Mouse (Mus musculus) left cerebral cortex, postnatal 25 days (tissue): ENCODE measurements around the gene Clec2d. TPM values are rescaled to one million over a fixed set of nuclear protein-coding genes. Genes with fewer than 3 reads are reported as not detected.
"Not testable (repeated sequence)": the region's sequence is repeated elsewhere in the genome, so short reads cannot be mapped to it uniquely, and the experiment has no call there.

ENCODE experiments used
- DNase-seq, 2 experiments: peaks; one replicate each; pipeline ENCODE4 v3.0.0; 2022; ENCODE audit warnings: low spot score in 2 of 2, mixed read lengths in 1 of 2
- intact Hi-C: fragments of 180-260 bp; cut with DNase I; formaldehyde crosslinking; loops from one replicate; pipeline ENCODE4 v1.15.1; 2025
- total RNA-seq, 2 experiments: library from RNA; stranded (reverse); gene quantifications; 2 replicates each; pipeline ENCODE4 v1.2.3; 2021

Gene Clec2d
- 1 to 10 TPM; 6.4 to 7.2 TPM for total RNA-seq

- intact Hi-C loops, result loop anchor here (2.0 kb wide), 1 partner anchor 50 kb away; no protein-coding TSS in a partner anchor
- peak; percentile 12 to 49 for DNase-seq
Observed at GRCm38 (mm10) chr6:129180403-129181169, at the start of gene Clec2d. Gene Clec2d, plus strand, starts transcription at chr6:129180615.

DNA sequence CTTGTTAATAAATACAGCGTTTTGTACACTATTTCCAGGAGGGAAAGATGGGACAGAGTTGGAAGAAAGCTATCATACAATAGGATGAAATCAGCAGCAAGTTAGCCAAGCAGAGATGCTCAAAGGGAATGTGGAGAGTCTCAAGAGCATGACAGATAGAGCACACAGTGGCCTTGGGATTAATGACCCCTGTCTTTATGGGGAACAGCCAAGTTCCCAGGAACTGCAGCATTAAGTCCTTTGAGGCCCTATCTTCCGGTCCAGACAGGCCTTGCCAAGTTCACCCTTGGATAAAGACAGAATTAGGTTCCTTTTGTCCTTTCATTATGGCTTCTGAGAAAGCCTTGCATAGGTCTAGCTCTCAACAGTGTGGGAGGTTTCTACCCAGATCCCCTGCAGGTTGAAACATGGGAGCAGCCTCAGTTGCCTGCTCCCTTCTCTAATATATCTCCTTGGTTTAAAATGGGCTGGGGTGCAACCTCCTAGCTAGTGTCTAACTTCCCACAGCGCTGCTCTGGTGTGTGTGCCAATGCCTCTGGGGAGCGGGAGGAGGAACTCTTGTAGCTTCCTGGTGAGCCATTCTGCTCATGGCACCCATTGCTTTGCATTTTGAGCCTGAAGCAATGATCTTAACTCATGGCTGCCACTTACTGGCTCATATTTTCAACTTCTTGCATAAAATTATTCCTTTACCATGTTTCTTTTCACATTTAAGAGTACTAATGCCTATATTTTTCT, 47.6 kb upstream of the Clec2d start:
- no peak for DNase-seq
- intact Hi-C loops, result no loop called here

DNA sequence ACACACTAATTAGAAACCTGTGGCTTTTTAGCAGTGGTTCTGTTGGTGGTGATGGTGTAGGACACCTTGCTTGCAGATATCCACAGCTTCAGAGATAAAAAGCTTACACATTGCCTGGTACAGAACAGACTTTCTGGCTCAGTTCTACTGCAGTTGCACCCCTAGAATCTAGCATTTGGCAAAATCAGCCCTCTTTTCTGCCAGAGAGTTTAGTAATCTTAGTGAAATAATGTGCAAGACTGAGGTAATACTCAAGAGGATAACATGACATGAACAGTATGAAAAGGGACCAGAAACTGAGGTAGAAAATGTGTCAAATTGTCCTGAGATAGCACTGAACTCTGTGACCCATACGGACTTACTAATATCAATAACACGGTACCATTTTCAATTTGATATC, 33.6 kb upstream of the Clec2d start:
- no peak for DNase-seq
- intact Hi-C loops, result no loop called here

- DNase-seq, result no peak
- intact Hi-C loops, result no loop called here
Observed at GRCm38 (mm10) chr6:129160103-129160502, 20.3 kb upstream of the Clec2d start.

GRCm38 (mm10) chr6:129161136-129161535, 19.3 kb upstream of the Clec2d start:
- intact Hi-C loops, result no loop called here
- no peak for DNase-seq

GRCm38 (mm10) chr6:129161951-129162350, 18.5 kb upstream of the Clec2d start:
- intact Hi-C loops, result no loop called here
- no peak for DNase-seq

DNA sequence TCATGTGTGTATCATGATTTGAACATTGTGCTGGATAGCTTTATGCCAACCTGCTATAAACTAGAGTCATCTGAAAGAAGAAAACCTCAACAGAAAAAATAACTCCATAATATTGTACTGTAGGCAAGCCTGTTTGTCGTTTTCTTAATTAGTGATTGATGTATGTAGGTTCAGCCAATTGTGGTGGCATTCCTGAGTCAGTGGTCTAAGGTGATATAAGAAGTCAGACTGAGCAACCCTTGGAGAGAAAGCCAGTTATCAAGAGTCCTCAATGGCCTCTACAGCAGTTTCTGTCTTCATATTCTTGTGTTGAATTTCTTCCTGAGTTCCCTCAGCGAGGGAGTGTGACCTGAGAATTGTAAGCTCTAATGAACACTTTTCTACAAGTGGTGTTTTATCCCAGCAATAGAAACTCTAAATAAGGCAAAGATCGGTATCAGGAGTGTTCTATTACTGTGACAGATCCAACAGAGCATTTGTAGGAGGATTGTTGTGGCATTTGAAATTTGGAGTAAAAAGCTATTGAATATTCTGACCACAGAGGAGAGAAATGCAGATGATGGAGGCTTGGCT, 17.7 kb upstream of the Clec2d start:
- intact Hi-C loops, result no loop called here
- no peak for DNase-seq

DNA sequence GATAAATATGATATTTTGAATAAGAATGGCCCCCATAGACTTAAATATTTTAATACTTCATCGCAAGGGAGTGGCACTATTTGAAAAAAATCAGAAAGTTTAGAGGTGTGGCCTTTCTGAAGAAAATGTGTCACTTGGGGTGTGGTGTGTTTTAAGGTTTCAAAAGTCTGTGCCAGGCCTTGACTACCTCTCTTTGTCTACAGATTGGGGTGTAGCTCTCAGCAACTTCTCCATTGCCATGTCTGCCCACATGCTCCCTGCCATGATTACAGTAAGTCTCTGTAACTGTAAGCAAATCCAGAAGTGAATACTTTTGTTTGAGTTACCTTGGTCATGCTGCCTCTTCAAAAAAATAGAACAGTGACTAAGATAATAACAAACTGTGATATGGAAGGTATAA, 16.8 kb upstream of the Clec2d start:
- DNase-seq, result no peak
- intact Hi-C loops, result no loop called here

DNA sequence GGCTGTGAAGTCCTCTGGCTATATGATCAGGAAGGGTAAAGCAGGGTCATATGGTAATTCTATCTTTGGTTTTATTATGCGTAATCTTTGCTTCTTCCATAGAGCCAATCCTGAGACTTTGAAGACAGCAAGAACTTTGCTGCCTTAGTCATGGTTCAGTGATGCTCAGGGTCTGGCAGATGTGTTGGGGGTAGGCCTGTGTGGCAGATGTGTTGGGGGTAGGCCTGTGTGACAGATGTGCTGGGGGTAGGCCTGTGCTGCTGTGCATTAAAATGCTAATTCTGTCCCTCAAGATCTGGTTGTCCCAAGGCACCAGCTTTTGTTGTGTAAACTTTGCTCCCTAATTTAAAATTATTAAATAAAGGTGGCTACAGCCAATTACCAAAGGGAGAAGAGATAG, 9.5 kb upstream of the Clec2d start:
- DNase-seq, result no peak
- intact Hi-C loops, result no loop called here

GRCm38 (mm10) chr6:129171675-129172074, 8.7 kb upstream of the Clec2d start:
- intact Hi-C loops, result no loop called here
- DNase-seq, result no peak

DNA sequence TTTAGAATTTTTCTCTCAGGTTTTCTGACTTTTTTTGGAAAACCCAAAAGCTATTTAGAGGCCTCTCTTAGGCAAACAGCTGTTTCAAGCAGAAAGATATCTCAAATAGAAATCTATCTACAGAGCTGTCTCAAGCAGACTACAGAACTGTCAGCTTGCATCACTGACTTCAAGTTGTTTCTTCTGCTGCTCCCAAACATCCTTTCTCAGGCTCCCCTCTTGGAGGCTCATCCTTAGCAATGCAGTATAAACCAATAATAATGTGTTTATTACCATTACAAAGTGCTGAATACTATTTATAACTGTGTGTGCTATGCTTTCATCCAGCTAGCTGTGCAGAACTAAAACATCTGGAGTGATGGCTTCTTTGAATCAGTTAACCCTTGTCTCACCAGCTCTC, 5.6 kb upstream of the Clec2d start:
- intact Hi-C loops, result no loop called here
- DNase-seq, result peak in 1 of 2 experiments; percentile 4

DNA sequence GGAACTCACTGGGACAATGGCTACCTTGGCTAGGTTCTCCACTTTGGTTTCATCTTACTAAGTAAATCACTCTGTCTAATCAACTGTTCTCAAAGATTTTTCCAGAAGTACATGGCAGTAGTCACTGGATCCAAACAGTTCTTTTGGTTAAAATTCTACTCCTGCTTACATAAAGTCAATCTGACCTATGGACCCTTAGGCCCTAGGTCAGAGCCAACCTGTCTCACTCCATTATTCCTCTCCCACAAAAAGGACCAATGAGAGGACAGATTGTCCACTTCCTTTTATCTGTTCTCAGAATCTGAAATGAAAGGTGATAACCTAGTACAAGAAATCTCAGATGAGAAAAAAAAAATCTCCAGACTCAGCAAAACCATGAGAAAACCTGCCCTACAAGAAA, 4.8 kb upstream of the Clec2d start:
- DNase-seq, result no peak
- intact Hi-C loops, result no loop called here

DNA sequence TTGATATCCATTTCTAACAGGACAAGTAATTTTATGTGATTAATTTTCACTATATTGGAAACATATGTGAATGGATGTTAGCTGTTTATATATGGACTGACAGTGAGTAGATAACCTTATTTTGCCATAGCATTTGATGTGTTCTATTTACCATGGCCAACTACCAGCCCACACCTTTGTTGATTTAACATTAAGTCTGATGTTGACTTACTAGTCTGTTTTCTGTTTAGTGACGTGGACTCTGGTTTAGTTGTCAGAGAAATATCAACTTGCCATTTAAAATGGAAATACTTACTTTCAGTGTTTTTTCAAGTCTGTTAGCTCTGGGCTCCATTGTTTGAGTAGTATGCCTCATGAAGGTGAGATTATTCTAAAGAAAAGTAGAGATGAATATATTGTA, 3.8 kb upstream of the Clec2d start:
- intact Hi-C loops, result no loop called here
- DNase-seq, result no peak

DNA sequence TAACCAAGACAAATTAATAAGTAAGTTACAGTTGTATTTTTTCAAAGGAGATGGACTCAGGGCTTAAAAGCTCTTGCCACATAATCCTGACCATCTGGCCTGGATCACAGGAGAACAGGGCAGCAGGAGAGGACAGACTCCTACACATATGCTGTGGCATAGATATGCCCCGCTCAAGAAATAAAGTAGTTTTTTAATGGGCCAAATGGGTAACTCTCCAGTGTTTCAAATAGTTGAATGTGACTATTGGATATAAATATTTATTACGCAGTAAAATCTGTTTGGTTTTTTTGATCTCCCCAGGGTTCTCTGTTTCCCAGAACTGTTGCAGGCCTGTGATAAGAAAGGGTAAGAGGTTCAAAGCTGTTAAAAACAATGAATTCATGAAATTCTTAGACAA, 1.1 kb upstream of the Clec2d start:
- DNase-seq, result no peak
- intact Hi-C loops, result no loop called here

GRCm38 (mm10) chr6:129179831-129180230, 584 bp upstream of the Clec2d start:
- DNase-seq, result not testable (repeated sequence)
- intact Hi-C loops, result loop anchor here (2.0 kb wide), 1 partner anchor 51 kb away; no protein-coding TSS in a partner anchor

DNA sequence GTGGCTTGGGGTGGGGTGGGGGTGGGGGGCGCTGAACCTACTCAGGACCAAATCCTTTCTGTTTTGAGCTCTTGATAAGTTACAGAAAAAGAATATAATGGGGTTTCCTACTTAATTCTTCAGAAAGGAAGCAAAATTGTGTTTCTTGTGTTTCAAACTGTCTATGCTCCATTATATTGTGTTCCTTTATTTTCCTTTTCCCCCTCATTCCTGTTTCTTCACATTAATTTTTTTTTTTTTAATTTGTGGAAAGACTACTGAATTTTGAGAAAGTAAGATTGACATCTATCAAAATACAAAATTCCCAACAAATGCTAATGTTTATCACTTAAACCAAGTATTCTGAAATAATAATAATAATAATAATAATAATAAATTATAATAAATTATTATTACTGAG, 834 bp downstream of the Clec2d start:
- no peak for DNase-seq
- intact Hi-C loops, result loop anchor here (2.0 kb wide), 1 partner anchor 50 kb away; no protein-coding TSS in a partner anchor

DNA sequence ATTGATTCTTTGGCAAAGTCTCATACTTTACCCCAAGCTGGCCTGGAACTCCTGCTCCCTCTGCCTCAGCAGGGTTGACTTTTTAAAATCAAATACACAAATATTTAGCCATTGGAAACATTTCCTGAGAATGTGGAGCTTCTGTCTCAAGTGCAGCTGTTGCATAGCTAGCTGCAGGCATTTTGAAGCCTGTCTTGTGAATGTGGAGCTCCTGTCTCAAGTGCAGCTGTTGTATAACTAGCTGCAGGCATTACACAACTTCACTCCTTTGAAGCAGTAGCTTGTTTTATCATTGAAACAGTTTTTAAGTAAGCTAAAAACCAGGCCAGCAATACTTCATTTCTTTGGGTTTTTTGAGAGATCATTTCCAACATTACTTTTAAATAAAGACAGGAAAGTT, 1.3 kb downstream of the Clec2d start:
- peak in 1 of 2 experiments; percentile 7 for DNase-seq
- intact Hi-C loops, result loop anchor here (2.0 kb wide), 1 partner anchor 49 kb away; no protein-coding TSS in a partner anchor

GRCm38 (mm10) chr6:129182518-129182917, 2.1 kb downstream of the Clec2d start:
- intact Hi-C loops, result no loop called here

DNA sequence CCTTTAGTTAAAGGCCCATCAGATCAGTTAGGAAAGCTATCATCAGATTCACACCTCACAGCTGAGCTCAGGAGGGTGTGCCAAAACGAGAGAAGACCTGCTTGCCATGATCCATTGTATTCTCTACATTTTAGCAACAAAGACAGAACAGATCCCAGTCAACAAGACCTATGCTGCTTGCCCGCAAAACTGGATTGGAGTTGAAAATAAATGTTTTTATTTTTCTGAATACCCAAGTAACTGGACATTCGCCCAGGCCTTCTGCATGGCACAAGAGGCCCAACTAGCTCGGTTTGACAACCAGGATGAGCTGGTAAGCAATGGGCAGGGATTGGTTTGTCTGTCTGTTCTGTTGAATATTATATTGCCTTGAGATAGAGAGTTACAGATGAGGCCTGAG, 3.6 kb downstream of the Clec2d start:
- intact Hi-C loops, result loop anchor here (1.0 to 2.0 kb wide), 2 partner anchors 199 to 293 kb away; partner anchors contain the start of gene BC035044
- not testable (repeated sequence) for DNase-seq

More at GRCm38 (mm10) chr6:129182518-129182917, 2.1 kb downstream of the Clec2d start:
- no peak for DNase-seq

DNA sequence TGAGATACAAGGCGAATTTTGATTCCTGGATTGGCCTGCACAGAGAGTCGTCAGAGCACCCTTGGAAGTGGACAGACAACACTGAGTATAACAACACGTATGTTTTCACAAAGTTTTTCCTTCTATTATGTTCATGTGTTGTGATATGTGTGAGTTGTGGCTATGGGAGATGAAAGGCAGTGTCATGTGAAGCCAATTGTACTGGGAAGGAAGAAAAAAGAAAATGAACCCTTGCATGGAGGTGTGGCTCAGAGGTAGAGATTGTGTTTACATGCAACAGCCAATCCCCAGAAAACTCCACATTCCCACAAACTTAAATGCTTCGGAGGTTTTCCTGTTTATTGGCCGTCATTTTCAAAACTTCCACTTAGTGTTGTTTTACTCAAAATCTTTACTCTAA, 4.4 kb downstream of the Clec2d start:
- DNase-seq, result no peak
- intact Hi-C loops, result loop anchor here (1.0 to 2.0 kb wide), 2 partner anchors 200 to 293 kb away; partner anchors contain the start of gene BC035044
